Mouse (Mus musculus): Measurements from ENCODE around the gene Armt1. TPM values are rescaled to one million over a fixed set of nuclear protein-coding genes. Genes with fewer than 3 reads are reported as not detected.
"Not testable (repeated sequence)": the region's sequence is repeated elsewhere in the genome, so short reads cannot be mapped to it uniquely, and the experiment has no call there.

Gene Armt1
- polyA plus RNA-seq, 1 experiment from 2014 or later: 18.2 TPM

DNA sequence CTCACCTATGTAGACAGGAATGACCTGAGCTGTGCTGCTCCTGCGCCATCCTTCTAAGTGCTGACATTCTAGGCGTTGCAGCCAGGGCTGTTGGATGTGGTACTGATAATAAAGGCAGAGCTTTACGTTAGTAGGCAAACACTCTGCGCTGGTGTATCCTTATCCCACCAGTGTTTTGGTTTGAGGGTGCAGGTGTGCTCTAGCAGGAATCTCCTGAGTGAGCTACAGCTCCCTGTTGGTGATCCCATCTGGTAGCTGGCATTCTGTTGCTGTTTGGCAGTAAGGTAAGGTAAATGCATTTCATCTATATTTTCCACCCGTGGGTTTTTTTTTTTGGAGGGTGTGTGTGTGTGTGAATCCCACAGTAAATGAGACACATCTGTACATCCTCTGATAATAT is 34.2 kb upstream of the Armt1 start:
- no peak overlapping the region for H3K4me3 ChIP-seq (replicated peaks)
- WGBS: 93% methylated on average over 5 of the region's 5 CpGs
- no peak overlapping the region for H3K9ac ChIP-seq (replicated peaks)
- no peaks in the 10 kb centered on the region for H3K4me1 ChIP-seq (replicated peaks)
- H3K9me3 ChIP-seq: no peaks in the 10 kb centered on the region
- no peaks in the 10 kb centered on the region for H3K27me3 ChIP-seq
- H3K36me3 ChIP-seq: peaks cover 38% of the 10 kb centered on the region
- peak overlapping the region; percentile 32; the same call in 1 of the 2 replicates for H3K27ac ChIP-seq
- no peak for ATAC-seq
- no peak overlapping the region for H3K4me2 ChIP-seq (replicated peaks)

DNA sequence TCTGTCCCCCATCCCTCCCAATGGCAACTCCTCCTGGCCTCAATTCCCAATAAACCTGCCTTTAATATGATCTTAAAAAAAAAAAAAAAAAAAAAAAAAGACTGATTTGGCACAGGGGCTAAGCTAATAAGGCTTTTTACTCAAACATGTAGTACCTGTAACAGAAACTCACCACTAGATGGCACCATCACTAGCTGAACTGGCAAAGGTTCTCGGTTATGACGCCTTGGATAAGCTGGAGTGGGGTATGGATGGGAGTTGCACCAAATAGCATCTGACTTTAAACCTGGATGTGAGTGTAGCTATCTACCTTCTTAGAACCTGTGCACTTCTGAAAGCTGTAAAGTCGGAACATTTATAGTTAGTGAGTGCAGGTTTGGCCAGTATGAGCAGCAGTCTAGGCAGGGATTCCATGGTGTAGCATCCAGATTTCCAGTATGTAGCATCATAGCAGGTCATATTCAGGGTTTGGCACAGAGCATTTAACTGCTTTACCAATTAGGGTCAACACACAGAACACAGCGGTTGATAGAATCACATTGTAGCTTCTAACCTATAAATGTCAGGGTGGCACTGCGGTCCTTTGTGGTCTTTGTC is 27.3 kb upstream of the Armt1 start:
- ATAC-seq: peak; percentile 71
- H3K4me2 ChIP-seq (replicated peaks): no peak overlapping the region
- H3K9ac ChIP-seq (replicated peaks): no peak overlapping the region
- no peak overlapping the region for H3K4me3 ChIP-seq (replicated peaks)
- H3K4me1 ChIP-seq (replicated peaks): no peaks in the 10 kb centered on the region
- no peaks in the 10 kb centered on the region for H3K27me3 ChIP-seq
- H3K9me3 ChIP-seq: no peaks in the 10 kb centered on the region
- no peak overlapping the region for H3K27ac ChIP-seq
- H3K36me3 ChIP-seq: peaks cover 36% of the 10 kb centered on the region
- WGBS: 58% methylated on average over 5 of the region's 5 CpGs

DNA sequence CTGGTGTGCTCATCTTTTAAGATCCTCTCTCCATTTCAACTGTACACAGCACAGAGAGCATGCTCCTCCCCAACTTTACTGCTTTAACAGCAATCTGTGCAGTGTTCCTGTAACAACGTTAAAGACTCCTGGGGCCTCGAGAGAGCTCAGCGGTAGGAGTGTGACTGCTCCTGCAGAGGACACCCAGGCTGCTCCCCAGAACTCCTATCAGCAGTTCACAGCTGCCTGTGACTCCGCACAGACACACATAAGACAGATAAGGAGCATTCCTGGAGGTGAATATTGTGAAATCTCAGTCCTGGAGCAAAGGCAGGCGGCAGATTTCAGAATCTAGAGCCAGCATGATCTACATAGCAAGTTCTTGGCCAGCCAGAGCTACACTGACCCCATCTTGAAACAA is 26.8 kb upstream of the Armt1 start:
- H3K4me3 ChIP-seq (replicated peaks): no peak overlapping the region
- no peak overlapping the region for H3K4me2 ChIP-seq (replicated peaks)
- WGBS: 89% methylated on average over 5 of the region's 5 CpGs
- no peaks in the 10 kb centered on the region for H3K27me3 ChIP-seq
- H3K36me3 ChIP-seq: peaks cover 38% of the 10 kb centered on the region
- H3K9me3 ChIP-seq: no peaks in the 10 kb centered on the region
- peak; percentile 41; the same call in 1 of the 2 replicates for ATAC-seq
- H3K4me1 ChIP-seq (replicated peaks): no peaks in the 10 kb centered on the region; the same call in 1 of the 2 replicates
- no peak overlapping the region for H3K27ac ChIP-seq
- no peak overlapping the region for H3K9ac ChIP-seq (replicated peaks)

DNA sequence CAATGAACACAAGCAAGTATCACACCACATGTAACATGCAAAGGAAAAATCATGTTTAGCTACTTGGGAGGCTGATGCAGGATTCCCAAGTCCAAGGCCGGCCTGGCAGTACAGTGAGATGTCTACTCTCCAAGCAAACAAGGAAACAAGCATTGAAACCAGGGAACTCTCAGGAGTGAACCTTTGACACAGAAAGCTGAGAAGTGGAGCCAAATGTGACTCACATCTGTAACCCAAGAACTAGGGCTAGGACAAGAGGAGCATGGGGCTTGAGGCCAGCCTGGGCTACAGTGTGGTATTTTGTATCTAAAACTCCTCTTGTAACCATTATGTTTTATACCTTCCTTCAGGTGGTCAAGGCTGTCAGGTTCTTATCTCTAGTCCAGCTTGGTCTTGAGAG is 25.1 kb upstream of the Armt1 start:
- H3K4me1 ChIP-seq (replicated peaks): no peaks in the 10 kb centered on the region; the same call in 1 of the 2 replicates
- H3K9me3 ChIP-seq: no peaks in the 10 kb centered on the region
- ATAC-seq: no peak
- no peak overlapping the region for H3K27ac ChIP-seq
- no peak overlapping the region for H3K4me2 ChIP-seq (replicated peaks)
- H3K27me3 ChIP-seq: no peaks in the 10 kb centered on the region
- WGBS: 84% methylated on average over 1 of the region's 1 CpGs
- no peak overlapping the region for H3K4me3 ChIP-seq (replicated peaks)
- H3K36me3 ChIP-seq: peaks cover 44% of the 10 kb centered on the region
- no peak overlapping the region for H3K9ac ChIP-seq (replicated peaks)

DNA sequence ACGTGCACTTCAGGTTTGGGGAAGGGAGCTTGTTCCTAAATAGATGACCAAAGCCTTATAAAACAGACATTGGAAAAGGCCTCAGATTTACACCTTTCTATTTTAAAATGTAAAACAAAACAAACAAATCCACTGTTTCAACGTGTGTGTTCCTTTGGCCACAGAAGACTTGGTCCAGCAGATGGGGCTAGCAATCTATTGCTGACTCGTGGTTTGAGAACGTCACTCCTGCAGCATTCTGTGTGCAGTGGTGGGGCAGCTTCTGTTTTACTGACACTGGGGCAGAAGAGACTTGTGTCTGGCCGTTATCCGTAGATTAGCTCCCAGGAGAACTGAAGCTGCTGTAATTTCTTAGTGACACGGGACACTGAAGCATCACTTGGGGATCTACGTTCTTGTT is 7.0 kb upstream of the Armt1 start:
- Histone ChIP-seq H3K27ac (no peak overlapping the region), H3K9ac (replicated peaks) (no peak overlapping the region), H3K4me2 (replicated peaks) (no peak overlapping the region), H3K4me1 (replicated peaks) (no peaks in the 10 kb centered on the region), H3K9me3 (no peaks in the 10 kb centered on the region), H3K36me3 (peaks cover 64% of the 10 kb centered on the region), H3K27me3 (no peaks in the 10 kb centered on the region), H3K4me3 (replicated peaks) (no peak overlapping the region)
- WGBS: 85% methylated on average over 8 of the region's 8 CpGs
- ATAC-seq: no peak

DNA sequence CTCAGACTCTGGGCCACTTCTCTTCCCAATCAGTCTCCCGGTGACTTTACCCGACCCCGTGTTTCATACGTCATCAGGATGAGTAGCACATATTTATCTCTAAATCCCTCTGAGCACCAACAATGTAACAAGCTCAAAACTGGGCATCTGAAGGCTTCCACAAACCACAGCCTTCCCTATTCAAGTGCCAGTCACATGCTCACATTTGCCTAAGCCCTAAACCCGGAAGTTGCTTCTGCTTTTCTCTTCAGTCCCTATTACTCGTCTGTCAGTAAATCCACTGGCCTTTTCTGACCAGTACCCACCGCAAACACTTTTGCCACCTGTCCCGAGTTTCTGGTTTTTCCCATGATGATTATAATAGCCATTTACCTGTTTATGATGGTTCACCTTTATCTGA is 1.9 kb upstream of the Armt1 start:
- no peaks in the 10 kb centered on the region for H3K9me3 ChIP-seq
- 82% methylated on average over 8 of the region's 8 CpGs for WGBS
- H3K27ac ChIP-seq: no peak overlapping the region
- no peak overlapping the region for H3K4me3 ChIP-seq (replicated peaks)
- peaks cover 21% of the 10 kb centered on the region for H3K4me1 ChIP-seq (replicated peaks)
- H3K9ac ChIP-seq (replicated peaks): peak overlapping the region; percentile 76; the same call in 1 of the 2 replicates
- no peak overlapping the region for H3K4me2 ChIP-seq (replicated peaks)
- no peak for ATAC-seq
- no peaks in the 10 kb centered on the region for H3K27me3 ChIP-seq
- peaks cover 25% of the 10 kb centered on the region for H3K36me3 ChIP-seq

DNA sequence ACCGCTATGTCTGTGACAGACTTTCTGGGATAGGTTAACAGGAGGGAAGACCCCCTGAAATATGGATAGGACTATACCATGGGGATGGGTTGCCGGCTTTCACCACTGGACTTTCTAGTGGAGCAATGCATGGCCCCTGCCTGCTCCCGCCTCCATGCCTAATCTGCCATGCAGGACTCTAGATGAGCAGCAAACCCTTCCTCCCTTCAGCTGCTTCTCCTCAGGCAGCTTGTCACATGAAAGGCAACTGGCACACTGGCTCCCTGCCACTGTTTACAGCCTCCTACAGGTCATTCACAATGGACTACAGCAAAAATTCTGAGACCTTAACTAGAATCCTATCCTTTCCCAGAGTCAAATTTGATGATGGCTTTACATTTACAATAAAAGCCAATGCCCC is 1.4 kb upstream of the Armt1 start:
- Histone ChIP-seq H3K27ac (no peak overlapping the region), H3K9me3 (no peaks in the 10 kb centered on the region), H3K36me3 (peaks cover 22% of the 10 kb centered on the region), H3K4me2 (replicated peaks) (peak overlapping the region; percentile 73), H3K27me3 (no peaks in the 10 kb centered on the region), H3K9ac (replicated peaks) (peak overlapping the region; percentile 76; the same call in 1 of the 2 replicates), H3K4me3 (replicated peaks) (peak overlapping the region; percentile 64), H3K4me1 (replicated peaks) (peaks cover 21% of the 10 kb centered on the region)
- WGBS: 88% methylated on average over 3 of the region's 3 CpGs
- no peak for ATAC-seq

DNA sequence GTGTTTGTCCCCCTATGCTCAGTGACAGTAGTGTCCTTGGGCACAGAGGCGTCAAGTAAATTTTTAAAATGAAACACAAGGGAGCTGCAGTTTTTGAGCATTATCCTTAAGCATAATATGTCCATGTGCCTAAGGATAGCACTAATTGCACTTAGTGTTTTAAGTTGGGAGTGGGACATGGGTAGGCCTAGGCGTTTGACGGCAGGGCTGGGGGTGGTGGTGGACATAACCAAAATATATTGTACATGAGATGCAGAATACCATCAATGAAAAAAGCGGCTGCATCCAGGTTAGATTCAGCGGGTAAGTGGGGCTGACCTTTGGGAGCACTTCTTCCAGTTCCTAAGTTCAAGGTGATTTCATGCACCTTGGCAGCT is 533 bp upstream of the Armt1 start:
- Histone ChIP-seq H3K27ac (peak overlapping the region; percentile 62; the same call in 1 of the 2 replicates), H3K9ac (replicated peaks) (peak overlapping the region; percentile 76), H3K27me3 (no peaks in the 10 kb centered on the region), H3K9me3 (no peaks in the 10 kb centered on the region), H3K4me1 (replicated peaks) (peaks cover 21% of the 10 kb centered on the region), H3K4me3 (replicated peaks) (peak overlapping the region; percentile 64), H3K36me3 (peaks cover 17% of the 10 kb centered on the region), H3K4me2 (replicated peaks) (peak overlapping the region; percentile 73)
- ATAC-seq: peak; percentile 57
- WGBS: 14% methylated on average over 5 of the region's 5 CpGs

DNA sequence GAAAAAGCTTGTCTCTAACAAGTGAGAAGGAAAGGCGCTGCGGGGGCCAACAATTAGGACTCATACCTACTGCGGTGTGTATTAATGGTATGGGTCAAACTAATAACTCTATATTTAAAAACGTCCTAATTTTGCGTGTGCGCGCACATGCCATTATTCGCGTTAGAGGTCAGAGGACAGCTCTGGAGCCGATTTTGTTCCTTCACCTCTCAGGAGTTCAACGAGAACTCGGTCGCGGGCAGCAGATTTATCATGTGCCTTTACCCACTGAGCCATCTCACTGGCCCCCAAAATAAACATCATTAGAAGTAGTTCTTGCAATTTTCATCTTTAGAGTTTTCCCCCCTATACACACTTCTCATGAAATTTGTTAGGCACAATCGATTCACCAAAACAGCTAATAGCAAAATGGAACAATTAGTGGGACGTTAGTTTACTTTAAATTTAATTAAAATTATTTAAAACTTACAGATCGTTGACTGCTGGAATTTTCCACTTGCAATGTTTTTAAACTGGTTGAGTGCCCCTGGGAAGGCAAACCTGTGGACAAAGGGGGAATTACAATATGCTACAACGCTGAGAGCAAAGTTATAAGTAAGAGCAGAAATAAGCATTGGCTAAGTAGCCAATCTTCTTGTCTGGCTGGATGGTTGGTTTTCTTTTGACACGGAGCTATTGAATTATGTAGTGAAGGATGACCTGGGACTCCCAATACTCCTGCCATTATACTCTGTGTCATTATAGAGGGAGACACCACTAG is 909 bp downstream of the Armt1 start:
- peak overlapping the region; percentile 63 for H3K4me2 ChIP-seq (replicated peaks)
- H3K27ac ChIP-seq: peak overlapping the region; percentile 82
- H3K4me1 ChIP-seq (replicated peaks): peaks cover 21% of the 10 kb centered on the region
- H3K36me3 ChIP-seq: peaks cover 10% of the 10 kb centered on the region; the same call in 1 of the 2 replicates
- 0 out of 2 replicates have a peak, but pooled peaks have one; percentile 0 for ATAC-seq
- H3K27me3 ChIP-seq: no peaks in the 10 kb centered on the region
- H3K4me3 ChIP-seq (replicated peaks): peak overlapping the region; percentile 64
- 13% methylated on average over 19 of the region's 19 CpGs for WGBS
- H3K9ac ChIP-seq (replicated peaks): peak overlapping the region; percentile 67
- no peaks in the 10 kb centered on the region for H3K9me3 ChIP-seq

DNA sequence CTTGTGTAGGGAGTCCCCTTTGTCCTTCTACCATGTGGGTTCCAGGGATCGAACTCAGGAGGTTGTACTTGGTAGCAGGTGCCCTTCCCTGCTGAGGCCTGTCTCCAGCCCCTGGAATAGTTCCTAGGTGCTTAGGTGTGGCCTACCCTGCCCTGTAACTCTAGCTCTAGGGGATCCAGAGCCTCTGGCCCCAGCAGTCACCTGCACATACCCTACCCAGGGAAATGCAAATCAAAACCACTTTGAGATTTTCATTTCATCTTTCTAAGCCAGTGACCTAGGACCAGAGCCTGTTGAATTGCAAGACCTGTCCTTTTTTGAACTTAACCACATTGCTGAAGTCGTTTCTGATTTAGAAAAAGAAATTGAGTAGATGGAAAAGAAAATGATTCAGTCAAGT is 1.6 kb downstream of the Armt1 start:
- H3K27ac ChIP-seq; H3K9me3 ChIP-seq; ATAC-seq; H3K27me3 ChIP-seq; H3K9ac ChIP-seq (replicated peaks); H3K4me3 ChIP-seq (replicated peaks): not testable (repeated sequence)
- peaks cover 21% of the 10 kb centered on the region for H3K4me1 ChIP-seq (replicated peaks)
- 90% methylated on average over 2 of the region's 2 CpGs for WGBS
- H3K4me2 ChIP-seq (replicated peaks): peak overlapping the region; percentile 63
- peaks cover 12% of the 10 kb centered on the region for H3K36me3 ChIP-seq

DNA sequence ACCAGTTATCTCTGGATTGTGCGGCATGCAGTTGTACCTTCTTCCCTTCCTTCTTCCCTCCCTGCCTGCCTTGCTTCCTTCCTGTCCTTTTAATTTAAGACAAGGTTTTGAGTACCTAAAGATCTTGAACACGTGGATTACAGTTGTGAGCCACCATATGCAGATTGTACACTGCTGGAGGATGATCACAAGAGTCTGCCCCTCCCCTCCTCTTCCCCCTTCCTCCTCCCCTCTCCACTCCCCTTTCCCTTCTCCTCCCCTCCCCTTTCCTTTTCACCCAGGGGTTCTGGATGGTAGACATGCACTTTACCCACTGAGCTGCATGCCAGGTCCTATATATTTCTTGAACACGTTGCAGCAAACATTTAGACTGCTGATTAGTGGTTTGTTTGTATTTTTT is 3.1 kb downstream of the Armt1 start:
- no peak overlapping the region for H3K4me2 ChIP-seq (replicated peaks)
- no peak for ATAC-seq
- no peak overlapping the region for H3K9ac ChIP-seq (replicated peaks)
- H3K4me1 ChIP-seq (replicated peaks): peaks cover 21% of the 10 kb centered on the region
- no peak overlapping the region for H3K4me3 ChIP-seq (replicated peaks)
- no peaks in the 10 kb centered on the region for H3K27me3 ChIP-seq
- 88% methylated on average over 3 of the region's 3 CpGs for WGBS
- peaks cover 25% of the 10 kb centered on the region for H3K36me3 ChIP-seq
- no peak overlapping the region for H3K27ac ChIP-seq
- no peaks in the 10 kb centered on the region for H3K9me3 ChIP-seq

DNA sequence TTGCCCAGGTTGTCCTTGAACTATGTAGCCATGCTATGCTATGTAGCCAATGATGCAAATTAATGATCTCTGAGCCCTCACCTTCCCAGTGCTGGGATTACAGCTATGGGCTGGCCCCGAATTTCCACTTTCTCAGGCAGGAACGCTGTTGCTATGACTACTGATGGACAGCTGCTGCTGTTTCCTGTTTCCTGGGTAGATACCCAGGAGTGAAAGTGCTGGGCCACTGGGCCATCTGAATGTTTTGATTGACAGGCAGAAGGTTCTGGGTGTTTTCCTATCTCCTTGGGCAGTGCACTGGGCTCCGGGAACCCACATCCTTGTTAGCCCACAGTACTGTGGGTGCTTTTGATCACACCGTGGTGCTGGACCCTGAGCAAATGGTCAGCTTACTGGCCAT is 24.1 kb downstream of the Armt1 start:
- ATAC-seq: no peak
- H3K27ac ChIP-seq: no peak overlapping the region
- 83% methylated on average over 4 of the region's 4 CpGs for WGBS
- no peaks in the 10 kb centered on the region for H3K27me3 ChIP-seq
- no peaks in the 10 kb centered on the region for H3K4me1 ChIP-seq (replicated peaks)
- H3K4me3 ChIP-seq (replicated peaks): no peak overlapping the region
- peaks cover 34% of the 10 kb centered on the region for H3K36me3 ChIP-seq
- no peak overlapping the region for H3K9ac ChIP-seq (replicated peaks)
- H3K9me3 ChIP-seq: no peaks in the 10 kb centered on the region
- no peak overlapping the region for H3K4me2 ChIP-seq (replicated peaks)
